Mouse (Mus musculus) spleen, adult 18-20 months (tissue): ENCODE results near the gene Ifi202b.
"Not testable (repeated sequence)": the region's sequence is repeated elsewhere in the genome, so short reads cannot be mapped to it uniquely, and the experiment has no call there.

ENCODE experiments used
- DNase-seq, 2 experiments: peaks; one replicate each; pipeline ENCODE4 v3.0.0; 2022; ENCODE audit warnings: mixed read lengths in 2 of 2

Gene Ifi202b

GRCm38 (mm10) chr1:173982694-173983305 is at the start of gene Ifi202b:
Gene Ifi202b (minus strand): TSS chr1:173982744.
- DNase-seq = not testable (repeated sequence)

GRCm38 (mm10) chr1:174031698-174032097 is 49.2 kb upstream of the Ifi202b start, which contains the start of gene Ifi205:
Gene Ifi205 (minus strand): TSS chr1:174031810.
- DNase-seq = no peak

- DNase-seq = not testable (repeated sequence)
Observed at GRCm38 (mm10) chr1:174007050-174007449, 24.5 kb upstream of the Ifi202b start.

GRCm38 (mm10) chr1:174004352-174005109 is 22.0 kb upstream of the Ifi202b start:
- not testable (repeated sequence) for DNase-seq

GRCm38 (mm10) chr1:173995003-173995402 is 12.5 kb upstream of the Ifi202b start:
- DNase-seq = no peak

- not testable (repeated sequence) for DNase-seq
Observed at GRCm38 (mm10) chr1:173981038-173981437, 1.5 kb downstream of the Ifi202b start.

- DNase-seq = no peak
Observed at GRCm38 (mm10) chr1:173977622-173978021, 4.9 kb downstream of the Ifi202b start.

GRCm38 (mm10) chr1:173973111-173973510 is 9.4 kb downstream of the Ifi202b start:
- no peak for DNase-seq

- not testable (repeated sequence) for DNase-seq
Observed at GRCm38 (mm10) chr1:173961491-173961890, 21.1 kb downstream of the Ifi202b start.

- not testable (repeated sequence) for DNase-seq
Observed at GRCm38 (mm10) chr1:173959998-173960397, 22.5 kb downstream of the Ifi202b start.

- not testable (repeated sequence) for DNase-seq
Observed at GRCm38 (mm10) chr1:173955839-173956527, 26.6 kb downstream of the Ifi202b start.

GRCm38 (mm10) chr1:173955071-173955796 is 27.3 kb downstream of the Ifi202b start:
- DNase-seq = no peak

- no peak for DNase-seq
Observed at GRCm38 (mm10) chr1:173953563-173953962, 29.0 kb downstream of the Ifi202b start.

- not testable (repeated sequence) for DNase-seq
Observed at GRCm38 (mm10) chr1:173949044-173949443, 33.5 kb downstream of the Ifi202b start.

GRCm38 (mm10) chr1:173942780-173943066 is 39.8 kb downstream of the Ifi202b start:
- peak in 1 of 2 experiments; percentile 29 for DNase-seq

GRCm38 (mm10) chr1:173941924-173942779 is 40.4 kb downstream of the Ifi202b start, which contains the start of the genes Mndal and Ifi203:
Gene Mndal (minus strand): TSS chr1:173942491.
Gene Ifi203 (minus strand): TSS chr1:173942672.
- not testable (repeated sequence) for DNase-seq

- DNase-seq = not testable (repeated sequence)
Observed at GRCm38 (mm10) chr1:173941522-173941921, 41.0 kb downstream of the Ifi202b start.

GRCm38 (mm10) chr1:173919279-173919678 is 63.3 kb downstream of the Ifi202b start:
- not testable (repeated sequence) for DNase-seq

GRCm38 (mm10) chr1:173914559-173914958 is 68.0 kb downstream of the Ifi202b start:
- no peak for DNase-seq

GRCm38 (mm10) chr1:173913256-173913791 is 69.2 kb downstream of the Ifi202b start:
- DNase-seq = not testable (repeated sequence)
